In the genomic region with DNA sequence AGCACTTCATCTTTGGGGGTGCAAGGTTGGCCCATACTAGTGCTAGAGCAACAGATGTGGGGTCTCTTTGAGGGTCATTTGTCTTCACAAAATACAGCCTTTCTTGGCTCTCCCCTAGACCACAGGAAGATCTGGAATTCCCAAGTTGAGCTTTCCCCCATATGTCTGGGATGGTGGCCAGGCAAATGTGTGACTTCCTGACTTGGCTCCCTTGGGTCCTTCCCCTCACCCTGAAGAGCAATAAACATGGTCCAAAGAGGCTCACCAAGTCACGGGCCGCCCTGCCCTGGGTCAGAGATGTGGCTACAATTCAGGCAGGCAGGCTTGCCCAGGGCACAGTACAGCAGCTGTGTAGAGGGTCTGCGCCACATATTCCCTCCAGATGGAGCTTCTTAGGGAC, we compare ENCODE assay signal across 12 mouse cellular contexts. TPM values are rescaled to one million over a fixed set of nuclear protein-coding genes. Genes with fewer than 3 reads are reported as not detected.
DNase-seq lines count a peak whose midpoint lies in the region; ATAC-seq and TF ChIP-seq lines count a peak whose summit lies in the region.
"Had no signal": no experiment of that assay in that cellular context is flagged by ENCODE, and none has a peak within 500 bp of the region (broad histone marks: within the 10 kb centered on the region; RNA-seq: fewer than 3 reads in every experiment).

No protein-coding gene starts in this region.

- no peaks in the 10 kb centered on the region for H3K36me3 ChIP-seq in lung, embryonic 15.5 days
- H3K36me3 ChIP-seq in heart, postnatal 0 days (replicated peaks; ENCODE audit: control insufficient read depth, insufficient read depth, low read length): no peaks in the 10 kb centered on the region
- H3K36me3 ChIP-seq in kidney, embryonic 15.5 days: no peaks in the 10 kb centered on the region
- H3K36me3 ChIP-seq in stomach, postnatal 0 days (ENCODE audit: control insufficient read depth, insufficient read depth, low read length): no peaks in the 10 kb centered on the region
- H3K36me3 ChIP-seq: midbrain, embryonic 10.5 days; neural tube, embryonic 13.5 days had no signal

- peak overlapping the region; percentile 83 for H3K27ac ChIP-seq in lung, embryonic 15.5 days
- no peak overlapping the region for H3K27ac ChIP-seq in heart, postnatal 0 days (ENCODE audit: low read depth)
- peak overlapping the region; percentile 51; the same call in 1 of the 2 replicates for H3K27ac ChIP-seq in kidney, embryonic 15.5 days
- H3K27ac ChIP-seq in stomach, postnatal 0 days (replicated peaks): peak overlapping the region; percentile 81
- H3K27ac ChIP-seq: midbrain, embryonic 10.5 days; neural tube, embryonic 13.5 days had no signal

- ATAC-seq in lung, embryonic 15.5 days (ENCODE audit: borderline replicate concordance, extremely low read depth, low FRiP score, low TSS enrichment): peak; percentile 79
- no peak for ATAC-seq in heart, postnatal 0 days (ENCODE audit: insufficient read depth, low read depth)
- ATAC-seq in kidney, embryonic 15.5 days (replicated peaks; ENCODE audit: low FRiP score): peak; percentile 74; the same call in 1 of the 2 replicates
- no peak; the same call in 1 of the 2 replicates for ATAC-seq in stomach, postnatal 0 days (ENCODE audit: low FRiP score, low TSS enrichment)
- no peak for ATAC-seq in cerebellum, adult (ENCODE audit: insufficient number of reproducible peaks, low FRiP score, low TSS enrichment)
- ATAC-seq in megakaryocyte progenitor cell, adult 5-6 weeks (replicated peaks; ENCODE audit: poor library complexity): no peak

- no peak overlapping the region for H3K4me3 ChIP-seq in lung, embryonic 15.5 days
- no peak overlapping the region for H3K4me3 ChIP-seq in heart, postnatal 0 days (ENCODE audit: low read depth, low read length)
- no peak overlapping the region for H3K4me3 ChIP-seq in kidney, embryonic 15.5 days (replicated peaks)
- H3K4me3 ChIP-seq in stomach, postnatal 0 days (ENCODE audit: low read depth, low read length): no peak overlapping the region
- H3K4me3 ChIP-seq: midbrain, embryonic 10.5 days; neural tube, embryonic 13.5 days had no signal

- no peak for TF ChIP-seq CTCF in heart, postnatal 0 days (IDR thresholded peaks at IDR 0.05; ENCODE audit: low read depth)
- no peak for TF ChIP-seq CTCF in stomach, postnatal 0 days (IDR thresholded peaks at IDR 0.05; ENCODE audit: low read depth)

- H3K4me2 ChIP-seq in lung, embryonic 15.5 days: no peak overlapping the region
- H3K4me2 ChIP-seq in heart, postnatal 0 days (ENCODE audit: low read depth, low read length): no peak overlapping the region
- H3K4me2 ChIP-seq in kidney, embryonic 15.5 days: no peak overlapping the region
- no peak overlapping the region for H3K4me2 ChIP-seq in stomach, postnatal 0 days (replicated peaks; ENCODE audit: low read depth)
- H3K4me2 ChIP-seq: neural tube, embryonic 13.5 days had no signal

- H3K27me3 ChIP-seq in lung, embryonic 15.5 days: no peaks in the 10 kb centered on the region
- no peaks in the 10 kb centered on the region for H3K27me3 ChIP-seq in heart, postnatal 0 days (ENCODE audit: control insufficient read depth, insufficient read depth, low read length)
- no peaks in the 10 kb centered on the region for H3K27me3 ChIP-seq in kidney, embryonic 15.5 days
- H3K27me3 ChIP-seq in stomach, postnatal 0 days (ENCODE audit: control insufficient read depth, insufficient read depth, low read length): no peaks in the 10 kb centered on the region
- H3K27me3 ChIP-seq: neural tube, embryonic 13.5 days had no signal

- TF ChIP-seq EP300 in heart, postnatal 0 days (IDR thresholded peaks at IDR 0.05; ENCODE audit: low read depth): 0 out of 2 replicates have a peak, but pooled peaks have one; percentile 35
- no peak for TF ChIP-seq EP300 in stomach, postnatal 0 days (optimal IDR thresholded peaks at IDR 0.05)

- H3K4me1 ChIP-seq in lung, embryonic 15.5 days: peaks cover 47% of the 10 kb centered on the region
- no peaks in the 10 kb centered on the region for H3K4me1 ChIP-seq in heart, postnatal 0 days (ENCODE audit: control insufficient read depth, insufficient read depth)
- H3K4me1 ChIP-seq in kidney, embryonic 15.5 days: peaks cover 22% of the 10 kb centered on the region; the same call in 1 of the 2 replicates
- H3K4me1 ChIP-seq in stomach, postnatal 0 days (replicated peaks; ENCODE audit: control insufficient read depth, insufficient read depth): 0 out of 2 replicates have a peak, but pooled peaks cover 3% of the 10 kb centered on the region
- H3K4me1 ChIP-seq: midbrain, embryonic 10.5 days had no signal

- no peaks in the 10 kb centered on the region for H3K9me3 ChIP-seq in lung, embryonic 15.5 days
- no peaks in the 10 kb centered on the region for H3K9me3 ChIP-seq in heart, postnatal 0 days (replicated peaks; ENCODE audit: control insufficient read depth, low read length)
- no peaks in the 10 kb centered on the region for H3K9me3 ChIP-seq in kidney, embryonic 15.5 days (replicated peaks)
- no peaks in the 10 kb centered on the region for H3K9me3 ChIP-seq in stomach, postnatal 0 days (ENCODE audit: control insufficient read depth, low read length)
- H3K9me3 ChIP-seq: midbrain, embryonic 10.5 days; neural tube, embryonic 13.5 days had no signal

- 45% methylated on average over 3 of the region's 3 CpGs for WGBS in lung, embryonic 15.5 days
- 56% methylated on average over 3 of the region's 3 CpGs for WGBS in heart, postnatal 0 days
- 56% methylated on average over 3 of the region's 3 CpGs for WGBS in kidney, embryonic 15.5 days
- WGBS in stomach, postnatal 0 days: 59% methylated on average over 3 of the region's 3 CpGs

- no peak for DNase-seq in lung, postnatal 25 days (ENCODE audit: low spot score)
- no peak for DNase-seq in heart, postnatal 0 days (ENCODE audit: low spot score)
- no peak for DNase-seq in stomach, postnatal 0 days (ENCODE audit: low spot score)
- no peak for DNase-seq in adrenal gland, adult 2 months
- DNase-seq: embryo, embryonic 11 days; thymus, adult 2 months had no signal

- H3K9ac ChIP-seq in lung, embryonic 15.5 days: no peak overlapping the region
- H3K9ac ChIP-seq in heart, postnatal 0 days (replicated peaks; ENCODE audit: low read depth, low read length): no peak overlapping the region
- H3K9ac ChIP-seq in kidney, embryonic 15.5 days: no peak overlapping the region
- H3K9ac ChIP-seq in stomach, postnatal 0 days (ENCODE audit: low read length): no peak overlapping the region
- H3K9ac ChIP-seq: neural tube, embryonic 13.5 days had no signal

RNA-seq across cellular contexts. Expression of gene Col6a1, which starts 44.1 kb away (rescaled TPM):
- polyA plus RNA-seq in lung, embryonic 15.5 days (2015; fragmentation: Nextera tagmentation; extraction: Ambion mirVana): 284 and 300 TPM in 2 replicates
- total RNA-seq in heart, postnatal 0 days (2014; rRNA removed; ENCODE audit: low replicate concordance): 97.3 and 142 TPM in 2 replicates
- polyA plus RNA-seq in heart, postnatal 0 days (2015; fragmentation: Nextera tagmentation; extraction: Ambion mirVana): 68.6 and 69.7 TPM in 2 replicates
- 75.3 and 112 TPM in 2 replicates for polyA plus RNA-seq in kidney, embryonic 15.5 days (2015; fragmentation: Nextera tagmentation; extraction: Ambion mirVana)
- polyA plus RNA-seq in stomach, postnatal 0 days (2015; fragmentation: Nextera tagmentation; extraction: Ambion mirVana): 169 and 175 TPM in 2 replicates
- total RNA-seq in adrenal gland, adult 2 months (2021): 100 to 1,000 TPM; 199 to 288 TPM
- 214 and 244 TPM in 2 replicates for polyA plus RNA-seq in adrenal gland, adult 2 months (2012; rRNA removed)
- not detected in 2 replicates for total RNA-seq in megakaryocyte progenitor cell, adult 5-6 weeks (2015)
- total RNA-seq in megakaryocyte progenitor cell, adult 5-6 weeks (2017): 0.27 TPM in 1 of 2 replicates, not detected in the other

RNA-seq across cellular contexts. Expression of gene Col6a2, which starts 58.5 kb away (rescaled TPM):
- 287 and 298 TPM in 2 replicates for polyA plus RNA-seq in lung, embryonic 15.5 days (2015; fragmentation: Nextera tagmentation; extraction: Ambion mirVana)
- 133 and 156 TPM in 2 replicates for total RNA-seq in heart, postnatal 0 days (2014; rRNA removed; ENCODE audit: low replicate concordance)
- 67.6 and 72.4 TPM in 2 replicates for polyA plus RNA-seq in heart, postnatal 0 days (2015; fragmentation: Nextera tagmentation; extraction: Ambion mirVana)
- 61.9 and 88.8 TPM in 2 replicates for polyA plus RNA-seq in kidney, embryonic 15.5 days (2015; fragmentation: Nextera tagmentation; extraction: Ambion mirVana)
- 145 TPM in 2 replicates for polyA plus RNA-seq in stomach, postnatal 0 days (2015; fragmentation: Nextera tagmentation; extraction: Ambion mirVana)
- 10 to 100 TPM; 27.6 to 44.6 TPM for total RNA-seq in adrenal gland, adult 2 months (2021)
- polyA plus RNA-seq in adrenal gland, adult 2 months (2012; rRNA removed): 46.9 and 47.6 TPM in 2 replicates
- not detected in 2 replicates for total RNA-seq in megakaryocyte progenitor cell, adult 5-6 weeks (2015)
- total RNA-seq in megakaryocyte progenitor cell, adult 5-6 weeks (2017): not detected in 2 replicates

Comparison
In these comparisons a context has a peak if more than half of its experiments do, and no peak if none do; other contexts are left out.
1. ATAC-seq: peak in lung, embryonic 15.5 days (single experiment) and kidney, embryonic 15.5 days (single experiment); none in heart, postnatal 0 days (single experiment), stomach, postnatal 0 days (single experiment), cerebellum, adult (single experiment) and megakaryocyte progenitor cell, adult 5-6 weeks (single experiment).